Mouse (Mus musculus) liver, adult (tissue): Measurements from ENCODE around the gene Crk.

Experiments
- GATA4 ChIP-seq: IDR thresholded peaks from 2 replicates; pipeline ENCODE4 v1.6.1; 2014; ENCODE audit warnings: mild to moderate bottlenecking, low read length; ENCODE audit not compliant: insufficient replicate concordance

Crk gene

DNA sequence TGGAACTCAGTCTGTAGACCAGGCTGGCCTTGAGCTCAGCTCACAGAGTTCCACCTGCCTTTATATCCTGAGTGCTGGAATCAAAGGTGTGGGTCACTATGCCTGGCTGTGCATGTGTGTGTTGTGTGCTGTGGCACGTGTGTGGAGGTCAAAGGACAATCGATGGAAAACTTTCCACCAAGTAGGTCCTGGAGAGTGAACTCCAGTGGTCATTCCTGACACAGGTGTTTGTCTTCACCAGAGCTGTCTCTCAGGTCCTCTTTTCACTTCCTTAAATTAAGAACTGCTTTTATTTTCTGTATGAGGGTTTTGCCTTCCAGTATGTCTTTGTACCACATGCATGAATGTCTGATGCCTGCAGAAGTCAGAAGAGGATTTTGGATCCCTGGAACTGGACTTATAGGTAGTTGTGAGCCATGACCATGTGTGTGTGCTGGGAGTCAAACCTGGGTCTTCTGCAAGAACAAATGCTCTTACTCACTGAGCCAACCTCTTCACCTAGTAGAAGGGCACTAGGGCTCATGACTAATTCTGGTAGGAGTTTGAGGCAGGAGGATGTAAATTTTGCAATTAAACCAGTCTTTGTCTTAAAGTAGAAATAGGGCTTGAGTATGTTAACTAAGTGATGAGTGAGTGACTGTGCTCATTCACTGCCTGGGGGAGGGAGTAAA is 58.9 kb downstream of the Crk start:
- TF ChIP-seq GATA4: no peak

DNA sequence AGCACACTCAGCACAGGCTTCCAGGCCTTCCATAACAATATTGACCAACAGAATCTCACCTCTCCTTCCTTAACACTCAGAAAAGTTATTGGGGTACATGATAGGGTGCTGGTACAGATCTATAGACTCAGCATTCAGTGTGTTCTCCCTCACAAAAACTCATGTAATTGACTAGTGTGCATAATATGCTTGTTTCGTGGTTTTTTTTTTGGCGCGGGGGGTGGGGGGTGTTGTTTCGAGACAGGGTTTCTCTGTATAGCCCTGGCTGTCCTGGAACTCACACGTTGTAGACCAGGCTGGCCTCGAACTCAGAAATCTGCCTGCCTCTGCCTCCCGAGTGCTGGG is 59.4 kb downstream of the Crk start:
- TF ChIP-seq GATA4: no peak

- no peak for TF ChIP-seq GATA4
These were observed 61.1 kb downstream of the Crk start for GRCm38 (mm10) chr11:75740204-75740603.

DNA sequence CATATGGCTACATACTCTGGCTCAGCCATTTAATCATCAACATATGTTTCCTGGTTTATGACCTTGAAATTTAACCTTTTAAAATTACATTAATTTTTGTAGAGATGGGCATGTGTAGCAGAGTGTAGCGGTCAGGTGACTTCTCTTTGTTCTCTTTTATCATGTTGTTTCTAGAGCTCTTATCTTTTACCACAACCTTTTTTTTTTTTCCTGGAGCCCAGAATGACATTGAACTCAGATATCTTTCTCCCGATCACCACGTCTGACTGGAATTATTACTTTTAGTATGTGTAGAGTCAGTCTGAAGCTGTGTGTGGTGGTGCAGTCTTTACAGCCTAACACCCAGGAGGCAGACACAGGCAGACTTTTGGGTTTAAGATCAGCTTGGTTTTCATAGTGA is 62.6 kb downstream of the Crk start:
- no peak for TF ChIP-seq GATA4

DNA sequence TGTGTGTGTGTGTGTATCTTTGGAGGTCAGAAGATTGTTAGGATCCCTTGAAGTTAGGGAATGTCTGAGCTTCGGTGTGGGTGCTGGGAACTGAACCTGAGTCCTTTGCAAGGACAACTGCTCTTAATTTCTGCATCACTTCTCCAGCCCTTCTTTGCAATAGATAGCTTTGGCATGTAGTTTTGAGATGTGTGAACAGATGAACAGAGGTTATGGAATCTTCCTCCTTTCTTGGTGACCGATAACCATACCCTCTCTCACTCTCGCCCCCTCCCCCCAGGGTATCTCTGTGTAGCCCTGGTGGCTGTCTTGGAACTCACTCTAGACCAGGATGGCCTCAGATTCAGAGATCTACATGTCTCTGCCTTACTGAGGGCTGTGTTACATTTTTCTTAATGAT is 65.7 kb downstream of the Crk start:
- no peak for TF ChIP-seq GATA4

DNA sequence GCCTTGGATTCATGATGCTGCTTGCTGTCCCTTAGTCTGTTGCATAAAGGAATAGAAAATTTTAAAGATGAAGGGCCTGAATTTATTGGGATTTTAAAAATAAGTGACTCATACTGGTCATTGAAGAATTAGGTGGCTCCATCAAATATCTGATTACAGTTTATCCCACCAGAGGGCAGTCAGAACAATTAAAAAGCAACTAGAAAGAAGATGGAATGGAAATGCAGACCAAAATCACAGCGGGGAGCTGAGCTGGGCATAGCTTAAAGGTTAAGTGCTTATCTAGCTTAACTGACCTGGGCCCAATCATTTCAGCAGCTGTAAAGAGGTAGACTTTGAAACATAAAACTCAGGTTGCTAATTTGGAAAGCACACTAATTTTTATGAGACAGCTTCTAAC is 71.5 kb downstream of the Crk start:
- no peak for TF ChIP-seq GATA4

GRCm38 (mm10) chr11:75751082-75751481 is 72.0 kb downstream of the Crk start:
- TF ChIP-seq GATA4: no peak
